Mouse (Mus musculus): Measurements from ENCODE around the gene Neto2. TPM values are rescaled to one million over a fixed set of nuclear protein-coding genes. Genes with fewer than 3 reads are reported as not detected.

Neto2 gene
- polyA plus RNA-seq, 1 experiment from 2014 or later, result 10.2 TPM

DNA sequence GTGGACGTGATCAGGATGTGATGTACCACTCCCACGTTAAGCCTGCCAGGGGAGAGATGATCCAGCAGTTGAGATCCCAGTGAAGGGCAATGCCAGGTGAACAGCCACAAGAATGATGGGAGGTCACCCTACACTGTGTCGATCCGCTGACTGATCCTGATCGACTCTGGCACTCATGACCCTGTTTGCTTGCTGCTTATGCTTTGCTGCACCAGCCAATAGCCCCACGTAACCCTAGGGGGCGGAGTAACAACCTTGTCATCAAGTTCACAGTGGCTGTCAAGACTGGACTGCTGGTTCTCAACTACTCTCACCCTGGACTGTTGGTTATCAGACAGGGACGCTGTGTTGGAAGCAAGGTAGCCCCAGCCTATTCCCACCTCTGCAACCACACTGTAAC lies 99.0 kb downstream of the Neto2 start:
- Histone ChIP-seq H3K4me1 (no peaks in the 10 kb centered on the region), H3K4me3 (no peak overlapping the region), H3K4me2 (no peak overlapping the region), H3K27ac (no peak overlapping the region), H3K9me3 (no peaks in the 10 kb centered on the region), H3K9ac (no peak overlapping the region), H3K36me3 (no peaks in the 10 kb centered on the region), H3K27me3 (no peaks in the 10 kb centered on the region)
- ATAC-seq (ENCODE audit: insufficient number of reproducible peaks, insufficient read depth, low FRiP score, low TSS enrichment, low read depth), result no peak
- 81% methylated on average over 8 of the region's 8 CpGs for WGBS

DNA sequence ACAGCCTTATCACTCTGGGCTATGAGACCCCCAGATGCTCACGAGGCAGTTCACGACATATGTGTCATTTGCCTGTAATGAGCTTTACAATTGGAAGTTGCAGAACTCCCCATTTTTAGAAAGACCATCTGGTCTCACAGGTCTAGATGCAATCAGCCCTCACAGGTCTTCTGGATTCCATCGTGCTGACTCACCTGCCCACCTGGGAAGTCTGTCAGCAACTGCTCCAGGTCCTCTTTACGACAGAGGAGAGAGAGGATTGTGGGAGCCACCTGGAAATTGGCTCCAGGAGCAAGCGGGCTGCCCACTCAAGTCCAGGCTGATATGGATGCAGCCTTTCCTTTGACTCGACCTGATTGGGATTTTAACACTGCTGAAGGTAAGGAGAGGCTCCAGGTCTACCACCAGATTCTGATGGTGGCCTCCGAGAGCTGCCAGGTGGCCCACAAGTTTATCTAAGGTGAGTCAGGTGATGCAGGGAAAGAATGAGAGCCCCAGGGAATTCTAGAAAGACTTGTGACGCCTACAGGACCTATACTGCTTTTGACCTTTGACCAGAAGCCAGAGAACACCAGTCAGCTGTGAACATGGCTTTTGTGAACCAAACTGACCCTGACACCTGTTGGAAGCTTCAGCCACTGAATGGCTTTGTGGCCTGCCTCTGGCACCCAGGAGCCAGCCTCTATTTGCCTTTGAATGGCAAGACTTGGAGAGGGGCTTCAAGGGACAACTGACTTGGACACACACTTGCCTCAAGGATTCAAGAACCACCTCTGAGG lies 103.1 kb downstream of the Neto2 start:
- 64% methylated on average over 8 of the region's 8 CpGs for WGBS
- H3K27ac ChIP-seq, result no peak overlapping the region
- H3K4me1 ChIP-seq, result peaks cover 4% of the 10 kb centered on the region
- ATAC-seq (ENCODE audit: insufficient number of reproducible peaks, insufficient read depth, low FRiP score, low TSS enrichment, low read depth), result no peak
- no peaks in the 10 kb centered on the region for H3K9me3 ChIP-seq
- H3K36me3 ChIP-seq, result no peaks in the 10 kb centered on the region
- no peaks in the 10 kb centered on the region for H3K27me3 ChIP-seq
- H3K9ac ChIP-seq, result no peak overlapping the region
- H3K4me2 ChIP-seq, result no peak overlapping the region
- no peak overlapping the region for H3K4me3 ChIP-seq

DNA sequence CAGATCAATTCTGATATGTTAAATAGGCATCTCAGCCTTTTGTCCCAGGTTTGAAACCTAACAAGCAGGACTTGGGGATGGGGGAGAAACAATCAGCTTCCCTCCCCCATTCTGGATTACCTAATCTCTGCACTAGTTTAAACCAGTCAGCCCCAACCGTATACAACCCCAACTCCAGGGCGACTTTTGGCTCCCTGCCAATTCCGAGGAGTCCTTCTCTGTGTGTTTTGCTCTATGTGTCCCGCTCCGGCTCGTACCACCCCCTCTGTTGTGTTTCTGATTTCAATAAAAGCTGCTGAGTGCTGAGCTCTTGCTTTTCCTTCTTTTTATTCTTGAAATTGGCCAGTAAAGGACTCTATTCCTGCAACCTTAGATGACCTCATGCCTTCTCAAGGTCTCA lies 105.3 kb downstream of the Neto2 start:
- Histone ChIP-seq H3K9ac (no peak overlapping the region), H3K4me3 (no peak overlapping the region), H3K36me3 (no peaks in the 10 kb centered on the region), H3K4me1 (peaks cover 4% of the 10 kb centered on the region), H3K9me3 (no peaks in the 10 kb centered on the region), H3K4me2 (no peak overlapping the region), H3K27ac (no peak overlapping the region), H3K27me3 (no peaks in the 10 kb centered on the region)
- no peak for ATAC-seq (ENCODE audit: insufficient number of reproducible peaks, insufficient read depth, low FRiP score, low TSS enrichment, low read depth)
- 30% methylated on average over 6 of the region's 6 CpGs for WGBS

DNA sequence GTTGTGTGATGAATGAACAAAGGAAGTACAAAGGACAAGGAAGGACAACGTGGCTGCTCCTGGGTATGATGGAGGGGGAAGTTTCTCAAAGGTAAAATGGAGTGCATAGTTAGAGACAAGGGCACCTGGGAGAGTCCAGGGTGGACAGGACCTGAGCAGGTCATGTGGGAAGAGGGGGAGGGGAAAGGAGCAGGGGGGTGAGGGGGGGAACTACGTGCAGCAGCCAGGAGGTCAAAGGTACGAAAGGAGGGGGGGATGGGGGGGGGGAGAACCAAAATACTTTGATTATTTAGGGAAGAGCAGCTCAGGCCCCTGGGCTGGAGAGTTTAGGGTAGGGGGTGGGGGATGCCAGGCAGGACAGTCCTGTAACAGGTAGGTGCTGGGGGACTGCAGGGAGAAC lies 105.7 kb downstream of the Neto2 start:
- Histone ChIP-seq H3K27me3 (no peaks in the 10 kb centered on the region), H3K4me2 (no peak overlapping the region), H3K36me3 (no peaks in the 10 kb centered on the region), H3K27ac (no peak overlapping the region), H3K4me1 (peaks cover 4% of the 10 kb centered on the region), H3K4me3 (no peak overlapping the region), H3K9me3 (no peaks in the 10 kb centered on the region), H3K9ac (no peak overlapping the region)
- ATAC-seq (ENCODE audit: insufficient number of reproducible peaks, insufficient read depth, low FRiP score, low TSS enrichment, low read depth), result no peak
- 38% methylated on average over 3 of the region's 3 CpGs for WGBS

DNA sequence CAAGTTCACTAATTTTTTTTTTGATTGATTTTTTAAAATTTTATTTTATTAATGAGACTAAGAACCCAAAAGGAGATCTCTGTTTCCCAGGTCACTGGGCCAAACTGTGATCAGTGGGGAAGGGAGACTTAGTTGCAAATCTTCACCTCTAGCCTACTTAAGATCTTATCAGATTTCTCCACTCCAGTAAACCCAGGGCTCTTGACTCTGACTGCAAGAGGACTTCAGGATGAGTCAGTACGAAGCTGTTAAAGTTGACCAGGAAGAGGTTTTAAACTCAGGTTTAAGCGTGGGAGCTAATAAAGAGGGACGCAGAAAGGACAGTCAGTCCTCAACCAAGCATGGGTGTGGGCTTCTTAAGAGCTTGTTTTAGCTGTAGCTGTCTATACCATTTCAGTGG lies 107.4 kb downstream of the Neto2 start:
- Histone ChIP-seq H3K4me1 (peaks cover 4% of the 10 kb centered on the region), H3K4me3 (no peak overlapping the region), H3K9me3 (no peaks in the 10 kb centered on the region), H3K36me3 (no peaks in the 10 kb centered on the region), H3K27me3 (no peaks in the 10 kb centered on the region), H3K9ac (no peak overlapping the region), H3K27ac (no peak overlapping the region), H3K4me2 (no peak overlapping the region)
- ATAC-seq (ENCODE audit: insufficient number of reproducible peaks, insufficient read depth, low FRiP score, low TSS enrichment, low read depth), result no peak
- 92% methylated on average over 3 of the region's 3 CpGs for WGBS

DNA sequence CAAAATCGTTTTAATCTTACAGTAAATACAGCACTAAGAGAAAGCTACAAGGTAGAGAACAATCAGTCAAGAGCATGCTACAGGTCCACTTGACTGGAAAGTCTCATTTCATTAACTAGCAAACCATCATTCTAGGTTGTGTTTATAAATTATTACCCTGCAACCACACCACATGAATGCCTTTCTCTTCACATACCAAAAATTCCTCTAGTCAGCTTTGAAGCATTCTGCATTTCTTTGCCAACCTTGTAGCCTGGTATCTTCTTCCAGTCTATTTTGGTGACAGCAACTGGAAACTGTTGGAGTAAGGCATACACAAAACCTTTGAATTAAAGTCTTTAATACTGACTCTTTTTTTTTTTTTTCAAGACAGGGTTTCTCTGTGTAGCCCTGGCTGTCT lies 109.2 kb downstream of the Neto2 start:
- Histone ChIP-seq H3K9me3 (no peaks in the 10 kb centered on the region), H3K4me2 (no peak overlapping the region), H3K4me1 (peaks cover 4% of the 10 kb centered on the region), H3K27me3 (no peaks in the 10 kb centered on the region), H3K36me3 (no peaks in the 10 kb centered on the region), H3K27ac (no peak overlapping the region), H3K4me3 (no peak overlapping the region), H3K9ac (no peak overlapping the region)
- ATAC-seq (ENCODE audit: insufficient number of reproducible peaks, insufficient read depth, low FRiP score, low TSS enrichment, low read depth), result no peak
- 85% methylated on average over 1 of the region's 1 CpGs for WGBS

DNA sequence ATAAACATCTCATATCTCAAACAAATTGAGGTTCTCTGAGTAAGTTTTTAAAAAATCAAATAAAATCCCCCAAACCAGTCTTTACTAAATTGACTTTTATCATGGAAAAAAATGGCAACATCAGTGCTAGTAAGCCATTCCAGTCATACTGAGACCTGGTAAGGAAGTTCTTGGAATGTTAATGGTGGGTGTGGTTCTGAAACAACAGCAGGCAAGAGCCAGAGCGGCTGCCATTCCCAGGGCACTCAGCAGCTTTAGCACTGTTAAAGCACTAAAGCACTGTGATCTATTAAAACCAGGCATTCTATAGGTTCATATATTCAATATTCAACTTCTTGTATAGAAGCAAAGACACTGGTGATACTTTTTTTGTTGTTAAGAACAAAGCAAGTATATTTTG lies 110.5 kb downstream of the Neto2 start:
- Histone ChIP-seq H3K27ac (no peak overlapping the region), H3K9ac (no peak overlapping the region), H3K4me3 (no peak overlapping the region), H3K4me1 (no peaks in the 10 kb centered on the region), H3K4me2 (no peak overlapping the region), H3K9me3 (no peaks in the 10 kb centered on the region), H3K36me3 (no peaks in the 10 kb centered on the region), H3K27me3 (no peaks in the 10 kb centered on the region)
- no peak for ATAC-seq (ENCODE audit: insufficient number of reproducible peaks, insufficient read depth, low FRiP score, low TSS enrichment, low read depth)
- 67% methylated on average over 1 of the region's 1 CpGs for WGBS

DNA sequence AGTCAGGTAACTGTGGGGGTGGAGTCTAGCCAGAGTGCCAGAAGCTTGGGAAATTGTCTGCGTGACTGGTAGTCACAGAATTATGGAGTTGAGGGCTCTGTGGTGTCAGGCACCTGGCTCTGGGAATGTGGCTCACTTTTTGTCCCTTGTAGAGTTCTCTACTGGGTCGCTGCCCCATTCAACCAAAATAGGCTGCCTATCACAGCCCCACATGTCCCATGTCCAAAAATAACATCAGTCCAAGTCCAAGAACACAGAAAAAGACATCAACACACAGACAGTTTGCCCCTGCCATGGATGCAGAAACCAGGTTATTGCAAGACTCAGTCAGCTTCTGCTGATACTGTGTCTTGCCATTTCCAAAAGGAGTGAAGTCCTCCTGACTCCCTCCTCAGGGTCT lies 112.1 kb downstream of the Neto2 start:
- no peak overlapping the region for H3K27ac ChIP-seq
- H3K9me3 ChIP-seq, result no peaks in the 10 kb centered on the region
- H3K36me3 ChIP-seq, result no peaks in the 10 kb centered on the region
- H3K4me3 ChIP-seq, result no peak overlapping the region
- H3K4me1 ChIP-seq, result no peaks in the 10 kb centered on the region
- 76% methylated on average over 2 of the region's 2 CpGs for WGBS
- no peak overlapping the region for H3K4me2 ChIP-seq
- H3K27me3 ChIP-seq, result no peaks in the 10 kb centered on the region
- ATAC-seq (ENCODE audit: insufficient number of reproducible peaks, insufficient read depth, low FRiP score, low TSS enrichment, low read depth), result no peak
- H3K9ac ChIP-seq, result no peak overlapping the region

Small RNA genes lying within 50 kb of the gene (microRNA-seq; reads per million reads assigned to microRNA genes)
- gene Mir8109, result not detected

Other genes with a start within 250 kb of the Neto2 start
- 36.0 and 40.2 TPM in 2 replicates for gene Gpt2, start 208.3 kb downstream of the Neto2 start, polyA plus RNA-seq (2015; fragmentation: Nextera tagmentation; extraction: Ambion mirVana)
- gene Dnaja2, start 145.6 kb downstream of the Neto2 start, polyA plus RNA-seq (2015; fragmentation: Nextera tagmentation; extraction: Ambion mirVana), result 163 and 173 TPM in 2 replicates
- 72.2 and 73.7 TPM in 2 replicates for gene Itfg1, start 140.0 kb upstream of the Neto2 start, polyA plus RNA-seq (2015; fragmentation: Nextera tagmentation; extraction: Ambion mirVana)
- 46.8 and 55.2 TPM in 2 replicates for gene Phkb, start 140.0 kb upstream of the Neto2 start, polyA plus RNA-seq (2015; fragmentation: Nextera tagmentation; extraction: Ambion mirVana)

Data from embryonic facial prominence, embryonic 13.5 days (tissue).